Mouse (Mus musculus): ENCODE data around the gene Cant1. TPM values are rescaled to one million over a fixed set of nuclear protein-coding genes. Genes with fewer than 3 reads are reported as not detected.

The Cant1 gene
- polyA plus RNA-seq, 1 experiment from 2014 or later = 21.7 TPM

DNA sequence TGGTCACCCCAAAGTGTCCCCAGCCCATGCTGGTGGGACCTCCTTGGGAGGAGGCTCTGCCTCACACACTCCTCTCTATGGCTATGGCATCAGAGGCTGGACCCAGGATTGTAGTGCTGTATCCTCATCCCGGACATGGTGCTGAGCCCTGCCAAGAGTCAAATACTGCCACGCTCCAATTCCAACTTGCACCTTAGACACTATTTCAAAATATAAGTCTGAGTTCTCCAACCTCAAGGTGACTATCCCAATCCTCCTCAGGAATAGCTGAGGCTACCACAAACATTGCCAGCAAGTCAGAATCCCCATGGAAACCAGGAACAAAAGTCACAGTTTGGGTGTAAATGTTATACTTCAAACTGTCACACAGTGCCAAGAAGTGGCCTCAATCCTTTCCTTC, 6.3 kb downstream of the Cant1 start:
- Histone ChIP-seq H3K4me2 (no peak overlapping the region), H3K4me3 (ENCODE audit: low read depth, low read length) (no peak overlapping the region), H3K36me3 (ENCODE audit: control insufficient read depth, insufficient read depth, low read length) (peaks cover 4% of the 10 kb centered on the region; the same call in 1 of the 2 replicates), H3K4me1 (ENCODE audit: control insufficient read depth, insufficient read depth, low read length) (no peaks in the 10 kb centered on the region; the same call in 1 of the 2 replicates), H3K9ac (ENCODE audit: low read length) (no peak overlapping the region), H3K27ac (ENCODE audit: low read depth, low read length) (no peak overlapping the region), H3K9me3 (ENCODE audit: control insufficient read depth, low read length) (no peaks in the 10 kb centered on the region), H3K27me3 (ENCODE audit: control insufficient read depth, insufficient read depth, low read length) (no peaks in the 10 kb centered on the region)
- no peak for ATAC-seq (ENCODE audit: low FRiP score)
- WGBS = 95% methylated on average over 2 of the region's 2 CpGs
- no peak for DNase-seq (ENCODE audit: low spot score, missing footprints)

DNA sequence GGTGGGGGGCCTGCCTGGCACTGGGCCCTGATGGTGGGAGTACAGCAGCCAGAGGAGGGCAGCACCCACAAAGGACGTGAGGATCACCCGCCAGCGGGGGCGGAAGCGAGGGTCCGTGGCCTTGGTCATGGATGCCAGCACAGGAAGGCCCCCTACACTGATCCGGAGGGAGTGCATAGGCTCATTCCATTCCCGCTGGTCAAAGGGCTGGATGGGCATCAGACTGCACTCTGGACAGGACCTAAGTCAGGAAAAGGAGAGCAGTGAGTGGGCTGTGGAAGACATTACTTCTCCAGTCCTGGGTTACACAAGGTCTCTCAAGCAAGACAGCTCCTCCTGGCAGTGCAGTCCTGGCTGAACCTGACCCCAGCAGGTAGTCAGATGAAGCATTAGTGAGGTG, 7.6 kb downstream of the Cant1 start:
- Histone ChIP-seq H3K4me1 (ENCODE audit: control insufficient read depth, insufficient read depth, low read length) (no peaks in the 10 kb centered on the region), H3K27me3 (ENCODE audit: control insufficient read depth, insufficient read depth, low read length) (no peaks in the 10 kb centered on the region), H3K4me2 (no peak overlapping the region), H3K36me3 (ENCODE audit: control insufficient read depth, insufficient read depth, low read length) (peaks cover 4% of the 10 kb centered on the region), H3K9ac (ENCODE audit: low read length) (no peak overlapping the region), H3K4me3 (ENCODE audit: low read depth, low read length) (no peak overlapping the region), H3K9me3 (ENCODE audit: control insufficient read depth, low read length) (no peaks in the 10 kb centered on the region), H3K27ac (ENCODE audit: low read depth, low read length) (no peak overlapping the region)
- DNase-seq (ENCODE audit: low spot score, missing footprints) = no peak
- no peak for ATAC-seq (ENCODE audit: low FRiP score)
- 90% methylated on average over 8 of the region's 8 CpGs for WGBS

DNA sequence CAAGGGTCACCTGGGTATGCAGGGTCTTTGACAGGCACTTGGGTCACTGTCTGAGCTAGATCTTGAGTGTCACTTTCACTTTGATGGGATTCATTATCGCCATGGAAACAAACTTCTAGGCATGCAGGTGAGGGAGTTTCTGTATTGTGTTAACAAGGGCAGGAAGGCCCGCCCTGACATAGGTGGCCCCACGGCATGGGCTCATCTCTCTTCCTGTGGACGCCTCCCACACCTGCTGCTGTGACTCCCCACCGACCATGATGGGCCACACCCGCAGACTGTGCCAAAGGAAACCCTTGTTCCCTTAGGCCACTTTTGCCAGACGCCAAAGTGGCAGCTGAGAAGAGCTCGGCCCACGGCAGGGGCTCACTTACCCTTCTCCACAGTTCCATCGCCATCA, 8.4 kb downstream of the Cant1 start:
- no peak overlapping the region for H3K27ac ChIP-seq (ENCODE audit: low read depth, low read length)
- DNase-seq (ENCODE audit: low spot score, missing footprints) (no peak), ATAC-seq (ENCODE audit: low FRiP score) (no peak)
- 93% methylated on average over 10 of the region's 10 CpGs for WGBS
- no peak overlapping the region for H3K9ac ChIP-seq (ENCODE audit: low read length)
- H3K9me3 ChIP-seq (ENCODE audit: control insufficient read depth, low read length) = no peaks in the 10 kb centered on the region
- H3K4me3 ChIP-seq (ENCODE audit: low read depth, low read length) = no peak overlapping the region
- H3K4me1 ChIP-seq (ENCODE audit: control insufficient read depth, insufficient read depth, low read length) = no peaks in the 10 kb centered on the region
- H3K27me3 ChIP-seq (ENCODE audit: control insufficient read depth, insufficient read depth, low read length) = no peaks in the 10 kb centered on the region
- H3K36me3 ChIP-seq (ENCODE audit: control insufficient read depth, insufficient read depth, low read length) = peaks cover 4% of the 10 kb centered on the region
- no peak overlapping the region for H3K4me2 ChIP-seq

DNA sequence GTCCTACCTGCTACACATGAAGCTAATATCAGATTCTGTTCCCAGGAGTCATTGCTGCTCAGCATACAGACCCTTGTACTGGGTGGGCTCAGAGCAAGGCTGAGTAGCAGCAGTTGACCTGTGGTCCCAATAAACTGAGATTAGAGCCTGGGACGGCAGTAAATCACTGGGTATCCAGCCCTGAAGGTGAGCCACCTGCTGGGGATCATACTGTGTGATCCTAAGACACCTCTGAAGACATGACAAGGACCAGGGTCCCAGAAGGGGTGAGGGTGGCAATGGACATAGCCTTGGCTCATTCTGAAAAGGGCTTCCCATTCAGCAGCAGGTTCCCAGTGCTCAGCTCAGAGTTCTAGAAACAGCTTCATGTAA, 8.8 kb downstream of the Cant1 start:
- WGBS = 77% methylated on average over 1 of the region's 1 CpGs
- Histone ChIP-seq H3K27me3 (ENCODE audit: control insufficient read depth, insufficient read depth, low read length) (no peaks in the 10 kb centered on the region), H3K9ac (ENCODE audit: low read length) (no peak overlapping the region), H3K4me3 (ENCODE audit: low read depth, low read length) (no peak overlapping the region), H3K9me3 (ENCODE audit: control insufficient read depth, low read length) (no peaks in the 10 kb centered on the region), H3K27ac (ENCODE audit: low read depth, low read length) (no peak overlapping the region), H3K36me3 (ENCODE audit: control insufficient read depth, insufficient read depth, low read length) (peaks cover 4% of the 10 kb centered on the region), H3K4me2 (no peak overlapping the region), H3K4me1 (ENCODE audit: control insufficient read depth, insufficient read depth, low read length) (no peaks in the 10 kb centered on the region)
- ATAC-seq (ENCODE audit: low FRiP score) (no peak), DNase-seq (ENCODE audit: low spot score, missing footprints) (no peak)

DNA sequence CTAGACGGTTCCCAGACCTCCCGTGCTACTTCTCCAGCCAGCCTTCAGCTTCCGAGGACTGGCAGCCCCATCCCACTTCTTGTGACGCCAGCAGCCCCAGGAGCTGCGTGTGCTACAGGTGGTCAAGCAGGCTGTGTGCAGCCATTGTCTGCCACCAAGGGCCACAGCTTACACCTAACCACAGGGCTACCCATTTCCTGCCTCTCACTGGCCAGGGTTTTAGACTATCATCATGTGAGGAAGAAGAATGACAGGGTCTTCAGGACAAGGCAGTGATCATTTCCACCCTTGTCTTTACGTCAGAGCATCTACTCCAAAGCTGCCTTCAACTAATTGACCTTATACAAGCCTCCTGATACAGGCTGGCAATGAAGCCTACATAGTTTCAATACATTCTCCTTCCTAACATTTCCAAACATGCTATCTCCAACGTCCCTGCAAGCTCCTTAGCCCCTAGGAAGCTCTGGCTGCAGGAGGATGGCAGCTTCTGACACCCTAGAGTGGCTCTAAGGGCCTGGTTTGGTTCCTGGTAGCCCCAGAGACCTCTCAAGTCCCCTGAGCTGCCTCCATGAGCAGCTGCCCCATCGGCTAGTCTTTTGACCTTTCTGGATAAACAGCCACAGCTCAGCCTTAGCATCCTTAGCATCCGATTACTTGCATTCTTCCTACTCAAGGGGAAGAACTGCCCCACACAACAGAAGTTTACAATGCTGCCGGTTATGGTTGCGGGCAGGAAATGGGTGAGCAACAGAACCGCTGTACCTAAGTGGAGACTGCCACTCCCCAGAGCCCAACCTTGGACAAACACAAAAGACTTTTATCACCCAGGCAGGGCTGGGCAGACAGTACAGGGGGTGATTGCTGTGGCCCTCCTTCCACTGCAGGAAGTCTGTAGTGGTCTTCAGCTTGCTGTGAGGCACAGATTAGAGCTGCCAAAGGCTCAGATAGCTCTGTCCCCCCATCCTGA, 9.5 kb downstream of the Cant1 start:
- H3K27ac ChIP-seq (ENCODE audit: low read depth, low read length) = no peak overlapping the region
- no peak overlapping the region for H3K9ac ChIP-seq (ENCODE audit: low read length)
- H3K4me3 ChIP-seq (ENCODE audit: low read depth, low read length) = no peak overlapping the region
- ATAC-seq (ENCODE audit: low FRiP score) = no peak
- no peak for DNase-seq (ENCODE audit: low spot score, missing footprints)
- H3K36me3 ChIP-seq (ENCODE audit: control insufficient read depth, insufficient read depth, low read length) = peaks cover 4% of the 10 kb centered on the region
- H3K9me3 ChIP-seq (ENCODE audit: control insufficient read depth, low read length) = no peaks in the 10 kb centered on the region
- H3K4me1 ChIP-seq (ENCODE audit: control insufficient read depth, insufficient read depth, low read length) = no peaks in the 10 kb centered on the region
- 87% methylated on average over 12 of the region's 12 CpGs for WGBS
- no peak overlapping the region for H3K4me2 ChIP-seq
- no peaks in the 10 kb centered on the region for H3K27me3 ChIP-seq (ENCODE audit: control insufficient read depth, insufficient read depth, low read length)

DNA sequence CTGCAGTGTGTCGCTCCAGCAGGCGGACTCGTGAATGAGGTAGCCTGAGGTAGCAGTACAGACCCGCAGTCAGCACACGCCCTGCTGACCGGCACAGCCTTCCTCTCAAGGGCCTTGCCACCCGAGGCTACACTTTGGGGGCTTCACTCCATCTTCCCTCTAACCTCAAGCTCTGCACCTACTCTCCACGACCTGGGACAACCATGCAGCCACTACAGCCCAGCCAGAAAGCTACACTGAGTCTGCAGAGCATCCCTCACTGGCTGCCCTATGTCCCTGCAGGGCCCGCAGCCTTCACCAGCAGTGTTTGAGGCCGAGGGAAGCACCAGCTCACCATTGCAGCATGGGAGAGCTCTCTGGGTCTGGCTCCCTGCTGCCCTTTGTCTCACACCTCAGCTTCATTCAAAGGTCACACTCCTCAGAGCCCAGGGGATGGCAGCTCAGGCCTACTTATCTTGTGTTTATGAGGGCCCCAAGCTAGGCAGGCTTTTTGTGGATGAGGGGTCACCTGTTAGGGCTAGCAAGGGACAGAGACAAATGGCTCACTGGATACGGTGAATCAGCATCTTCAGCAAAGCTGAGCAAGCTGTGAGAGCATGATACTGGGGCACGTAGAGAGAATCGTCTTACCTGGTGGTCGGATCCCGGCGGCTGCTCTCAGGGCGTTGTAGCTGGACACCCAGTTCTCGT, 10.7 kb downstream of the Cant1 start:
- Histone ChIP-seq H3K27me3 (ENCODE audit: control insufficient read depth, insufficient read depth, low read length) (no peaks in the 10 kb centered on the region), H3K27ac (ENCODE audit: low read depth, low read length) (no peak overlapping the region), H3K4me2 (no peak overlapping the region), H3K4me1 (ENCODE audit: control insufficient read depth, insufficient read depth, low read length) (no peaks in the 10 kb centered on the region), H3K36me3 (ENCODE audit: control insufficient read depth, insufficient read depth, low read length) (peaks cover 4% of the 10 kb centered on the region), H3K4me3 (ENCODE audit: low read depth, low read length) (no peak overlapping the region), H3K9ac (ENCODE audit: low read length) (no peak overlapping the region), H3K9me3 (ENCODE audit: control insufficient read depth, low read length) (no peaks in the 10 kb centered on the region)
- no peak for DNase-seq (ENCODE audit: low spot score, missing footprints)
- ATAC-seq (ENCODE audit: low FRiP score) = no peak
- 86% methylated on average over 18 of the region's 18 CpGs for WGBS

DNA sequence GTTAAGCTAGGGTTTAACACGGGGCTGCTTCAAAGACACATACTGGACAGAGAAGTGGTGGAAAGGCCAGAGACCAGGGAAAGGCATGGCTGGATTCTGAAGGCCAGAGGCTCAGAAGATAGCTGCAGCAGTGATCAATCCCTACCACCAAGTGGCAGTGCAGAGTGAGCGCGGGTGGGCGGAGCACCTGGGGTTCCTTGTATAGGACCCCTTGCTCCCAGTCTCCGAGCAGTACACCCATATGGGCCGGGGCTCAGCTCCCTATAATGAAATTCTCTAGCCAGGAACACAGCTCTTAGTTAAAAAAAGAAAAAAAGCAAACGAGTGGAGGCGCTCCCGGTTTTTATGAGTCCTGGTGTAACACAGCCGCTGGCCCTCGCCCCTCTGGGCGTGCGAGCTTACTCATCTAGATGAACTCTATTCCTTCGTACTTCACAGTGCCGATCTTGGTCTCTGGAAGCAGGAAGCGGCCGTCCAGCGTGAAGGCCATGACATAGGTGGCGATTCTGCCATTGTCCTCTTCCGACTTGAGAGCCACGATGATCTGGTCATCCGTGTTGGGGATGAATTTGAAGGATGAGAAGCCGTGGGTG, 11.5 kb downstream of the Cant1 start:
- ATAC-seq (ENCODE audit: low FRiP score) = no peak
- H3K4me2 ChIP-seq = no peak overlapping the region
- WGBS = 87% methylated on average over 23 of the region's 23 CpGs
- DNase-seq (ENCODE audit: low spot score, missing footprints) = no peak
- no peak overlapping the region for H3K27ac ChIP-seq (ENCODE audit: low read depth, low read length)
- no peak overlapping the region for H3K4me3 ChIP-seq (ENCODE audit: low read depth, low read length)
- H3K9ac ChIP-seq (ENCODE audit: low read length) = no peak overlapping the region
- H3K4me1 ChIP-seq (ENCODE audit: control insufficient read depth, insufficient read depth, low read length) = no peaks in the 10 kb centered on the region
- H3K27me3 ChIP-seq (ENCODE audit: control insufficient read depth, insufficient read depth, low read length) = no peaks in the 10 kb centered on the region
- H3K36me3 ChIP-seq (ENCODE audit: control insufficient read depth, insufficient read depth, low read length) = peaks cover 4% of the 10 kb centered on the region
- H3K9me3 ChIP-seq (ENCODE audit: control insufficient read depth, low read length) = no peaks in the 10 kb centered on the region

DNA sequence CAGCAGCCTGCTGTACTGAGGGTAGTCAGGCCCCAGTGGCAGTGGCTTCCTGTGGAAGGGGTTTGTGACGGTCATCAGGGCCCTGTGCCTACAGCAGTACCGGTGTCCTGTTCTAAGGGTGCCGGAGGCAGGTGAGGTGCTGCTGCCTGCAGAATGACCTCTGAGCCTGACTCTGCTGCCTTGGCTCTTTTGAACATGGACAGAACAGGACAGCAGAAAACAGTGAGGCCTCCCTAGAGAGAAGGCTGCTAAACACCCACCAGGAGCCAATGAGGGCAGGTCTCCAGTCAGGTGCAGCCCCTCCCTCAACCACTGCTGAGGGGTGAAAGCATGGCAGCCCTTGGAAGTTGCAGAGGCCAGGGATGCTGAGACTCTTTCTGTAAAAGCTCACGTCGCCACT, 12.4 kb downstream of the Cant1 start:
- no peak for ATAC-seq (ENCODE audit: low FRiP score)
- H3K4me2 ChIP-seq = no peak overlapping the region
- H3K9me3 ChIP-seq (ENCODE audit: control insufficient read depth, low read length) = no peaks in the 10 kb centered on the region
- 97% methylated on average over 5 of the region's 5 CpGs for WGBS
- no peaks in the 10 kb centered on the region for H3K4me1 ChIP-seq (ENCODE audit: control insufficient read depth, insufficient read depth, low read length)
- H3K9ac ChIP-seq (ENCODE audit: low read length) = no peak overlapping the region
- no peak overlapping the region for H3K4me3 ChIP-seq (ENCODE audit: low read depth, low read length)
- no peaks in the 10 kb centered on the region for H3K27me3 ChIP-seq (ENCODE audit: control insufficient read depth, insufficient read depth, low read length)
- H3K36me3 ChIP-seq (ENCODE audit: control insufficient read depth, insufficient read depth, low read length) = peaks cover 4% of the 10 kb centered on the region
- no peak overlapping the region for H3K27ac ChIP-seq (ENCODE audit: low read depth, low read length)
- DNase-seq (ENCODE audit: low spot score, missing footprints) = no peak

DNA sequence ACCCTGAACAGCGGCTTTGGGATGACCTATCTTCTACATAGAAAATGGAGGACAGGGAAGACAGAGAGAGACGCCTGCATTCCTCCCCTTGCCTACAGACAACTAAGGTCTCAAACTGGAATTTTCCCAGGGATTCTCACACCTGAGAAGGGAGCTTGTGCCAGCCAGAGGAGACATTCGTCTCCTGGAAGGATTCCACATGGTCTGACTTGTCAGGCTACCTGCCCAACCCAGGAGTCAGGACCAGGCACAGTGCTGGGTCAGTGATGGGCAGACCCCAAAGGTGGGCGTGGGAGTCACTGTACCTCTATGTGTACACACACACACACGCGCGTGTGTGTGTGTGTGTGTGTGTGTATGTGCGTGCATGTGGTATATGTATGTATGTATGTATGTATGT, 13.6 kb downstream of the Cant1 start:
- 93% methylated on average over 8 of the region's 8 CpGs for WGBS
- Histone ChIP-seq H3K9me3 (ENCODE audit: control insufficient read depth, low read length) (no peaks in the 10 kb centered on the region), H3K27ac (ENCODE audit: low read depth, low read length) (no peak overlapping the region), H3K9ac (ENCODE audit: low read length) (no peak overlapping the region), H3K4me3 (ENCODE audit: low read depth, low read length) (no peak overlapping the region), H3K27me3 (ENCODE audit: control insufficient read depth, insufficient read depth, low read length) (no peaks in the 10 kb centered on the region), H3K4me1 (ENCODE audit: control insufficient read depth, insufficient read depth, low read length) (no peaks in the 10 kb centered on the region), H3K4me2 (no peak overlapping the region), H3K36me3 (ENCODE audit: control insufficient read depth, insufficient read depth, low read length) (peaks cover 4% of the 10 kb centered on the region)
- ATAC-seq (ENCODE audit: low FRiP score) (no peak), DNase-seq (ENCODE audit: low spot score, missing footprints) (no peak)
